Mouse (Mus musculus): ENCODE data around the gene Atp5g2. TPM values are rescaled to one million over a fixed set of nuclear protein-coding genes. Genes with fewer than 3 reads are reported as not detected.

The Atp5g2 gene
- polyA plus RNA-seq (2012; rRNA removed), result 213 and 316 TPM in 2 replicates

DNA sequence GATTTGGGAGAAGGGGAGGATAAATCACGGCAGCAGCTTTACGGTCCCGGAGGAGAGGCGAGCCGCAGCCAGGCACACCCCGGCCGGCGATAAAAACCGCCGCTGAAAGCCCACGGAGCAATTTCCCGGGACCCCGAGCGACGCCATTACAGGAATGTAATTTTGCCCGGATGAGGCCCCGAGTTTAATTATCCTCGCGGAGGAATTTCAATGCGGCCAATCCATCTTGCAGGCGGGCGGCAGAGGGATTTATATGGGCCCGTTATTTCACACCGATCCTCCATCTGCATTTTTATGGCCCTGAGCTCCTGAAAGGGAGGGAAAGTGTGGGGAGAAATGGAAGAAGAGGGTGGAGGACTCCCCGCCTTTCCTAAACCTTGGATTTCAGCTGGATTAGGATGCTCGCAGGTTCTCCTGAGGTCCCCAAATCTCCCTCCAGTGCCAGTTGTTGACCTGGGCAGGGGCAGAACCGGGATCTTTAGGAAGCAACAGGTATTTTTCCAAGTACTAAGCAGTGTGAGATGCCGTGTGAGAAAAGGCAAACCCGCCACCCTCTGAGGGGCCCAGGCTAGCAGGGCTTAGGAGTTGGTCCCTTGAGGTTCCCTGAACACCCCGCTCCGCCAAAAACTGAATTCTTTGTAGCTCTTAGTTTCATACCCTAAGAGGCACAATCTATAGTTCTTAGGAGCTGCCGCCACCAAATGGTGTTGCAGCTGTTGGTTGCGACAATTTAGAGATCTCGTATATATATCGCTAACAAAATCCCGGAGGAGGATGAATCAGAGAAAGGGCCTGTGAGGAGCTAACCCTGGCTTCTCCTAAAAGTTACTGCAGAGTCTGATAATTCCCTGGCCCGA lies at the start of gene Atp5g2:
TSS of gene Atp5g2 (minus strand) at position 138 of the 857 bp plus-strand sequence.
- DNase-seq (ENCODE audit: low read depth), result no peak

DNA sequence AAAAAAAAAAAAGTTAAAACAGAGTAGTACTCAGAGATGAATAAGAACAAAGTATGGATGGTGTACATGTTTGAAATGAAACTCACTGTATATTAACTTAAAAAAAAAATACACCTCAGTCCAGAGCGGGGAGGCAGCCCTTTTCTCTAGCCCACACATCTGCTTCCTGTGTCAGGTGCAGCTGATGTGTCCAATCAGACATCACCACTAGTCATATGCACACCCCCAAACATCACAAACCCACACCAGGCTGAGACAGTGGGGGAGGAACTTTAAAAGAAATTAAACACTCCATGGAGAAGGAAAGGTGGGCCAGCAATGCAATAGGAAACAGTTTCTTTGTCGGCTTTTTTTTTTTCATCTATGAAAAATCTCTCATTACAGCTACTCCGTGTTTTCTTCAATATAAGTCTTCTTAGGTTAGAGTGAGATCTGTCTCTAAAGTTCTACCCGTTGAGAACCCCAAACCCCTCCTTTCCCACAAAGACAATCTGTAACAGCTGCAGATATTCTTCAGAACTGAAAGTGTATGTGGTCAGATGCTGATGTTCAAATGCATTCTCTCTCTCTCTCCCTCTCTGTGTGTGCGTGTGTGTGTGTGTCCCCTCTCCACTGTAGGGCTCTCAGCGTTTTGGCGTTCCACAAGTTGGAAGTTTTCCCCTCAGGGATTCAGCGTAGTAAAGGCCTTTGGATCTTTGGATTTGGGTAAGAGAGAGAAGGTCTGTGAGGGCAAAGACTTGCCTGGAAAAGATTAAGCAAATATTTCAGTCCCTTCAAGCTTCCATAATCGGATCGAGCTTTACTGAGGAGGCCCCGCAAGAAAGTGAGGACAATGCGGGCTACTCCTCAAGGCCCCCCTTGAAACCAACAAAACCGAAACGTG lies 49.1 kb upstream of the Atp5g2 start:
- DNase-seq (ENCODE audit: low read depth), result no peak

DNA sequence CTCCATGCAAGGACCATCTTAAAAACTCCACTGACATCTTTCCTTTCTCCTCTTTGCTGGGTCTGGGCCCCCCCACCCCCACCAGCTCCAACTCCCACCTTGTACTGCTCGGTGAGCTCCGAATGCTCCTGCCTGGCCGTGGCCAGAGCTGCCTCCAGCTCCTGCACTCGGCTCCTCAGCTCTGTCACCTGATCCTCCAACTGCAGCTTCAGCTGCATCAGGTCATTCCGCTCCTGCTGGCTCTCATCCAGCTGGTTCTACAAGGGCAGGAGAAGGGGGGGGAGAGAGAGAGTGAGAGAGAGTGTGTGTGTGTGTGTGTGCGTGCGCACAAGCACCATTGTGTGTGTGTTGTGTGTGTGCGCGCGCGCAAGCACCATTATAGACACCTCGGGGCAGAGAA lies 44.0 kb upstream of the Atp5g2 start:
- no peak for DNase-seq (ENCODE audit: low read depth)

DNA sequence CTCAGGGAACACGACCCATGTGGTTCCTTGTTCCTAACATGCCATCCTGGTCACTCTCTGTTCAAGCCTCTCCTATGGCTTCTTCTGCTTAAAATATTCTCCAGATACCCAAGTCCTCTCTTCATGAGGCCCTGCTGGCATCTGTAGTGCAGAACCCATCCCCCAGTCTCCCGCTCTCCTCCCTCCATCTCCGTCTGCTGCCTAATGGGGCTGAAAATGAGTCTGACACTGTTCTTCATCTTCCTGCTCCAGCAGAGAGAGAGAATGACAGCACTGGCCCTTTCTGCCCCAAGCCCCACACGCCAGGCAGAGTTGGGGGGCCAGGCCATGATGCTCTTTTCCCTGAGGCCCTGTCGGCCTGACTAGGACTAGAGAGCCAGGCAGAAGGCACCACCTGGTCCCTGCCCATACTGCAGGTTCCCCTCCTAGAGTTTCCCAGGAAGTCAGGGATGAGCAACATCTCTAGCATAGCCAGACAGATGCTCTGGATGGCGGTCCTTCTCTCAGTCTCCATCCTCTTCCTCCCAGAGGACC lies 35.7 kb upstream of the Atp5g2 start:
- no peak for DNase-seq (ENCODE audit: low read depth)

DNA sequence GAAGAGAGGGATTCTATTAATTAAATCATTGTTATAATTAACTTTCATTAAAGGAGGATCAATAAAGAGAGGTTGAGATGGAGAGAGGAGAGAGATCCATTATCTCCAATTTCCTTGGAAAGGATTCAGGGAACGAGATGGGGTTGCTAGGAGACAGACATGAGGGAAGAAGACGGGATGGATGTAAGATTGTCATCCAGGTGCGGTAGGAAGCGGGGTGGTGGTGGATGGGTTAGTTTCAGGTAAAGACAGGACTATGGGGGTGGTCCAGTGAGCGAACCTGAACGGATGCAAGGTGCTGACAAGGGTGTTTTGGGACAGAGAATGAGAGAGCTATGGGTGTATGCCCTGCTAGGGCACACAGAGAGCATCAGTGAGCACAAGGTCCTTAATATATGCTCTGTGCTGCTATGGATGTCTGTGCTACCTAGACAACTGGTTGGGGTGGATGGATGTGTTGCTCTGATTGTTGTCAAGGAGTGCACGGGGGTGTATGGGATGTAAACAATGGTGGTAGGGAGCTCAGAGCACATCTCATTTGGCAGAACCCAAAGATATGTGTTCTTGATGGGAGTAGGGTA lies 33.9 kb upstream of the Atp5g2 start:
- no peak for DNase-seq (ENCODE audit: low read depth)

DNA sequence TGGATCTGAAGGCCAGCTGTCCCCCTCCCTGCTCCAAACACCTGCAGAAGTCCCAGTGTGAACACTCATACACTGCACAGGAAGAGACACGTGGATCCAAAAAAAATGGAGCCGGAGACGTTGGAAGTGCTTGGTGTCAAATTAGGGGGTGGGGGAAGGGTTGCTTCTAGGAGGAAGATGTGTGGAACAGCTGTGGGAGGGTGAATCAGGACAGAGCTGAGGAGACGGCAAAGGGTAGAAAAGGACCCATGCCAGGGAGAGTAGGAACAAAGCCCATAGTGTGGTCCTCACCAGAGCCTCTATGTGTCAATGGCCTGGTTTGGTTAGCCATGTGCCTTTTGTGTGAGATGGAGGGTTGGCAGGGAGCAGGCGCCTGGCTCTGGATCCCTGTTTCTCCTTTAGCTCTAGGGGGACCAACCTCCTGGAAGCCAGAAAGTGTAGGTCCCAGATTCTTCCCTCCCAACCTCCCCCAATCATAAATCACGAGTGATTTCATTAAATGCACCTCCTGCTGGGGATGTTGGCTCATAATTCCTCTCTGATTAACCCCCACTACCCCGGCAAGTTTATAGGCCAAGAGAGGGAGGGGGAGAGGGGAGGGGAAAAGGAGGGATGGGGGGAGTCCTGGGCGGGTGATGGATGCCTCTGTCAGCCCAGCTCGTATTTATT lies 33.2 kb upstream of the Atp5g2 start:
- DNase-seq (ENCODE audit: low read depth), result no peak

DNA sequence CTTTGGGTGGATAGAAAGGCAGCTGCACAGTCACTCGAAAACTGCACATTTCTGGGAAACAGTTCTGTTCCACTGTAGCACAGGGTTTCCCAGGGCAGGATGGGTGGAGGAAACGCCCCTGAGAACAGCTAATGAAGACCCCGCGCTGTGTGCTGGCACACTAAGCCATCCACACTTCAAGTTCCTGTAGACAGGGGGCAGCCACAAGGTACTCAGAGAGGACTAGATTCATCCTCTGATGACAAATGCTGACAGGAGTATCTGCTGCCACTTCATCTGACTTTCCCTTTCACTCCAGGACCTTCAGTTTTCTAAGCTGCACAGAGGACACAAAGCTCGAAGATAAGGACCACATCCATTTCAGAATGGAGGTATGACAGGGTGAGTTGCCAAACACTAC lies 32.7 kb upstream of the Atp5g2 start:
- DNase-seq (ENCODE audit: low read depth), result no peak

DNA sequence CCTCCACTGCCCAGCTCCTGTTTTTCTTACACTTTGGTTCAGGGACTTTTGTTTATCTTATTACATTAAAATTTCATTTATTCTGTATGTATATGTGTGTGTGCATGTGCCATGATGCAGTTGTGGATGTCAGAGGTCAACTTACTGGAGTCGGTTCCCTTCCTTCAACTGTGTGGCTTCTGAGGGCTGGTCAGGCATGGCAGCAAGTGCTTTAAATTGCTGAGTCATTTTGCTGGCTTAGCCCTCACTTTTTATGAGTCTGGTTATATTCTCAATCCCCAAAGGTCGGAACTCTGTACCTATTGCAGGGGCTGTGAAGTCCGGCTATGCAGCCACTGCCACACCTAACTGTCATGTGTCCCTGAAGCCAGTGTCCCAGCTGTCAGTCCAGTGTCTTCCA lies 30.8 kb upstream of the Atp5g2 start:
- DNase-seq (ENCODE audit: low read depth), result no peak

DNA sequence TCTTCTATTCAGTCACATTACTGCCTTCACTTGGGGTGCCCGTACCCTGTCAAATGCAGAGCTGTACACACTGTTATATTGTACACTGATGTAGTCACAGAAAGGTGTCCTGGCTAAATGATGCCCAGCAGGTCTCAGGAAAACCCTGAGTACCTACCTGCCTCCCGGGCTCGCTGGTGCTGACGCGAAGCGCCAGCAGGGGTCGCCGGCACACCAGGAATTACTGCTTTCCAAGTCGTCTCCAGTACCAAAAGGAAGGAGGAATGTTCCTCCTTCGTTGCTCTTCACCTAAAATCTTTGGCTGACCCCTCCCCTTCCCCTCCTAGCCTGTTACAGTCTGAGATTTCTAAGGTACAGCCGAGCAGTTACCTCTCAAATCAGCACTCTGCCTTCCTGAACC lies 26.0 kb upstream of the Atp5g2 start:
- no peak for DNase-seq (ENCODE audit: low read depth)

DNA sequence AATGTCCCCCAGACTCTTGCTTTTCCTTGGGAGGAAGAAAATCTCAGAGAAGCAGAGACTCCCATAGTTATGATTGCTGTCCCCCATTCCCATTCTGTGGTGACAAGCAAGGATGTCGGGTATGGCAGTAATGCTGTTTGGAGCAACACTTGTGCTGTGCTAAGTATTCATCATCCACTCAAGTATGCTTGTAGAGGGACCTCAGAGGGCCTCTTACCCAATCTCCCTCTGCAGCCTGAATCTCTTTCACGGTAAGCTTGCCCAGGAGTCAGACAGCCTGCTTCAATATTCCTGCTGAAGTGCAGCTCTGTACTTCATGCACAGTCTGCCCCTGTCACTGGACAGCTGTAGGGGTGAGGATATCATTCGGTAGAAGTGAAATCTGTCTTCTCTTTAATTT lies 24.7 kb upstream of the Atp5g2 start:
- DNase-seq (ENCODE audit: low read depth), result no peak

DNA sequence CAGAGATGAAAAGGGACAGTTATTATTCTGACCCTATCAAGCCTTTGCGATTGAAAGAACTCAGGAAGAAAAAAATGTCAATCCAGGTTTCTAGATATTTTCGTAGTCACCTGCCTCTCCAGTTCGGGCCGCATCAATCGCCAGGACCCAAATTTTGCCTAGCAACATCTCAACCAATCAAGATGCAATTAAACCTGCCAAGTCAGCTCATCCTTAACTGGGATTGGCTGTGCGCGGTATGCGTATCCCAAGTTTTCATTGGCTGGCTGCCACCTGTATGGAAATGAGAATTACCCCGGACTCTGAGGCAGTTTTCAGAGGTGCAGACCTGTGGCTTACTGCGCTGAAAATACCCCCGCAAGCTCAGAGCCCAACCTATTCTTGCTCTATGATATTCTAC lies 21.4 kb upstream of the Atp5g2 start:
- no peak for DNase-seq (ENCODE audit: low read depth)

DNA sequence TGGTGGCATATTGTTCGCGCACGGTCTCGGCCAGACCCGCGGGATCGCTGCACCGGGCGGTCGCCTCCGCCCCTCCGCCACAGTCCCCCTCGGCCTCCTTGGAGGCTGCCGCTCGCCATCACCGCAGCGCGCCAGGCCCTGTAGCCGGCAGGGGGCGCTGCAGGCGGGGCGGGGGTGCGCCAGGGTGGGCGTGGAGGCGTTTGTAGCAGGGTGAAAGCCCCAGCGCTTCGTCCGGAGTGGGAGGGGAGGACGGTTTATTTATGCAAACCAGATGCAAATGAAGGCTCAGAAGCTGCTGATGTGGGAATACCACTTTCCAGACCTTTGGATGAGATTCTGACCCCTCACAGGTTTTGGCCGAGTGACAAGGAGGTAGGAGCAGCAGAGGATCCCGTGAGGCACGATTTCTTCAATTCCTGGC lies 20.8 kb upstream of the Atp5g2 start:
- no peak for DNase-seq (ENCODE audit: low read depth)

DNA sequence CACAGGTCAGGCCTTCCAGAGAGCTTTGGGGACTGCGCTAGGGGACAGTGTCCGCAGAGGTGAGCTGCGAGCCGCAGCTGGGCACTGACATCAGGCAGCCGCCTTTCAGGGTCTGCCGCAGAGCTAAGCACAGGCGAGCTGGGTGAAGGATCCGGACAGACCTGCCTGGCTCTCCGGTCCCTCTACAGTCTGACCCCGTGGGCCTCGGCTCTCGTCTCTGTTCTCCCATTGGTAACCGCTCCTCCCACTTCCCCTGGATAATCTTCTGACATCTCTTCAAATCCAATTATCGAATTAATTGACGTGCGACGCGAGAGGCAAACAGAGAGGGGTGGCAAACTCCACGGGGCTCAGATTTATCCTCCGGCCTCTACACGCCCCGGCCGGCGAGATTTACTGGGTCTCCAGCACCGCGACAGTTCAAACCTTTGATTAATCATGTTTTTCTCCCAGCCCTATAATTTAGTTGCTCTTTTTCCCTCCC lies 20.2 kb upstream of the Atp5g2 start:
- no peak for DNase-seq (ENCODE audit: low read depth)

DNA sequence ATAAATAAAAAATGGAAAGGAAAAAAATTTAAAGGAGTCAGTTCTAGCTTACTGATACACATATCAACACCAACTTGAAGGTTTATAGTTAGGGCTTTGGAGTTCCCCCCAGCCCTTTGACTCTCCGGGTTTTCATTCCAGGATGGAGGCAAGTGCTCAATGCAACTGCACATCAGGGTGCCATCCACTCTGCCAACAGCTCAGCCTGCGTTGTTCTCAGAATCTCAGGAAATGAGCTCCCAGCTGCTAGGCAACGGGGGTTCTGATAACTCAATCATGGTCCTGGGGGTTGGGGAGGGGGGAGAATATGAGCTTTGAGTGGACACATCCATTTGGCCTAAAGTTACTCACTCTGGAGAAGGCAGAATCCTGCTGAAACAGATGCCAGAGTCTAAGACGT lies 13.6 kb upstream of the Atp5g2 start:
- DNase-seq (ENCODE audit: low read depth), result no peak

DNA sequence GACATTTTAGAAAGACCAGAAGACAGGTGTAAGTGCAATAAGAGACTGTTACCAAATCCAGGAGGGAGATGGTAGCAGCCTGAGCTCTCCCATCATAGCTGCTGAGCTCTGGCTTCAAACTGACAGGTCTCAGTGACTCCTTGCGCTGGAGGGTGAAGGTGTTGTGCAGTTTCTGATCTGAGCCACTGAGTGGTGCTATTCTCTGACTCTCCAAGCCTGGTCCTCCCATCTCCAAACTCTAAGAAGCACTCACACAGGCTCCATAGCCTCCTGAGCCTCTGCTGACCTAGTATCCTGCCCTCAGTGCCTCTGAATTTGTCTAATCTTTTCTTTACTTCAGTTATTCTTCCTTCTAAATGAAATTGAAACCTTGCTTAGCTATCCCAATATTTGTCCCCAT lies 11.5 kb upstream of the Atp5g2 start:
- DNase-seq (ENCODE audit: low read depth), result no peak

DNA sequence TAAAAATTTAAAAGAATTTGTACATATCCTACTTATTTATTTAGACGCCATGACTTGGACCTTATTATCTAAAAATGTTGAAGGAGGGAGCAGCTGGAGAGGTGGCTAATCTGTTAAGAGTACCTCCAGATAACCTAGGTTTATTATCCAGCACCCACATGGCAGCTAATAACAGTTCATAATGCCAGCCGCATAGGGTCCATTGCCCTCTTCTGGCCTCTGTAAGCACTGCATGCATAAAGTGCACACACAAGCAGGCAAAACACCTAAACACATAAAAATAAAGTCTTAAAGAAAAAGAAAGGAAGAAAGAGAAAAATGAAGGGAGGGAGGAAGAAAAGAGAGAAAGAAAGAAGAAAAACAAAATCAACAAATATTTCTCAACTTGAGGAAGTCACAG lies 4.2 kb upstream of the Atp5g2 start:
- DNase-seq (ENCODE audit: low read depth), result no peak

DNA sequence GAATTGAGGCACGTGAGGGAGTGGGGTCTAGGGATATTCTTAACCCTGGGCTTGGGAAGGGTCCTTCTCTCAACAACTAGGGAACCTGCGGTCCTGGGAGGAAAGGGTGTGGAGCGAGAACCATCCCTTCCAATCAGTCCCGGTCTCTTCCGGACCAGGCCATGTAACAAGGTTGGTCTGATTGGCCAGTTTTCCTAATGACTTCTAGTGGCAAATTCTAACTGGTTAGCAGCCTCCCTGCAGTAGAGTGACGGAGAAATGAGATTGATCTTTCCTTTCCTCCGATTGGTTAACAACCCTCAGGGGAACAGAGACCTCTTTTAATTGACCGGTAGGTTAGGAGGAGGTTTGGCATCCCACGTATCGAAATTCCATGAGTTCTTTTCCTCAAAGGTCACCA lies 1.4 kb upstream of the Atp5g2 start:
- no peak for DNase-seq (ENCODE audit: low read depth)

DNA sequence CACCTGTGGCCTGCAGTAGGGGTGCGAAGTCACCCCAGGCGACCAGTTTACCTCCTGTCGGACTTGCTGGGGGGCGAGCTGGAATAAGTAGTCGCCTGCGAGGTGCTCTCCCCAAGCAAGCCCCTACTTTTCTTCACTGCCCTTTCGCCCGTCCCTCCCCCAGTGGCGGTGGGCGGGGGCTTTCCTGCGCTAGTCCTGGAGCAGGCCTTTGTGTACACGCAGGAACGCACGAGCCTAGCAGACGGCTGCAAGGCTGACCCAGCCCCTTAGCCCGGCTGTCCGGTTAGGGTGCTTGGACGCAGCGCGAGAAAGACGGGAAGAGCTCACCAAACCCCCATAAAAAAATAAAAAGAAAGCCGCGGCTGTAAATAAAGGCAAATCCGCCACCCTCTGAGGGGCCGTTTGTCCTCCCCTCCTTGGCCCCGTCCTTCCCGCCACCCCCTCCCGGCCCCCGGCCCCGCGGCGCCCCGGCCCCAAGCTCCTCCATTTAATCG lies 384 bp downstream of the Atp5g2 start:
- DNase-seq (ENCODE audit: low read depth), result no peak

DNA sequence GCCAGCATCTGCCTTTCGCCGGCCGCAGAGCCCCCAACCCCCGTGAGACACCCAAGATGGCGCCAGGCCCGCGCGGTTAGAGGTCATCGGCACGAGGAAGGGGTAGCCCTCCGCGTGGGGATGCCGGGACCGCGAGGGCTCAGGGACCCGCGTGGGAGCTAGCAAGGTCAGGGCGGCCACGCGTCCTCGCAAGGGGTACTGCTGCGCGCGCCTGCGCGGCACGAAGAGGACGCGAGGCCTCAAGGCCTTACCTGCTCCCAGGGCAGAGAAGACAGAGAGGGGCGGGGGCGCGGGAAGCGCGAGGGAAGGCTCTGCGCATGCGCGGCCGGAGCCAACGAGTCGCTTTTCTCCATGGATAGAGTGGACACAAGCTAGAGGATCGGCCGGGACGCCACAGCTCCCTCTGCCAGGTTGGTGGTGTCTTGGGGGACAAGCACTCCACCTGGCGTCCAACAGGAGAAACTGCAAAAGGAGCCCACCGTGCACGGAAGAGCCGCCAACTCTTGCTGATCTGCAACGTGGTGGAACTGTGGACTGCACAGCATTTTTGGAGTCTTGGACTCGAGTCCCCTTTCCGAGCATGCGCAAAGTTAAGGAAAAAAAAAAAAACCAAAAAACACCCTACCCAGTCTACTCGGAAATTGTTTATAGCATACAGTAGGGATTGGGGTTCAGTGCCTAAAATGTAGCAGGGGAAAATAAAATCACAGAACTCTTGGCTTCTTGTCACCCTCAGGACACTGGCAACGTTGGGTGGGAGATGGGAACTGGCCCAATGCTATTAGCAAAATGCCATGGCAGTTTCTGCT lies 1.2 kb downstream of the Atp5g2 start:
- DNase-seq (ENCODE audit: low read depth), result no peak

DNA sequence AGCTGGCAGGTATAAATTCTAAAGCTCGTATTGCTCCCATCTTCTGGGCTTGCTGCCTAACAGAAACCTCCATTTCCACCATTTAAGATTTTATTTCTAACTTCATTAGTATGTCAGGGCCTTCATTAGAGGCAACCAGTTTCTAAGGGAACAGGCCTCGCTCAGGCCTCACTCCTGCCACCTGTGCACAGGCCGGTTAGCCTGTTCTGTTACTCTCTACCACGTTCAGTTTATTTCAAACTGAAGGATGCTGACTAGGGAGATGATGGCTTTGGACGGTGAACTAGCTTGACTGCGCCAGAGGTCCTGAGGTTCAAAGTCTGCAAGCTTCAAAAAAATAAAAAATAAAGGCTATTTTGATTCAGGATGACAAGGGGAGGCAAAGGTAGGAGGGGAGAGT lies 1.9 kb downstream of the Atp5g2 start:
- no peak for DNase-seq (ENCODE audit: low read depth)

DNA sequence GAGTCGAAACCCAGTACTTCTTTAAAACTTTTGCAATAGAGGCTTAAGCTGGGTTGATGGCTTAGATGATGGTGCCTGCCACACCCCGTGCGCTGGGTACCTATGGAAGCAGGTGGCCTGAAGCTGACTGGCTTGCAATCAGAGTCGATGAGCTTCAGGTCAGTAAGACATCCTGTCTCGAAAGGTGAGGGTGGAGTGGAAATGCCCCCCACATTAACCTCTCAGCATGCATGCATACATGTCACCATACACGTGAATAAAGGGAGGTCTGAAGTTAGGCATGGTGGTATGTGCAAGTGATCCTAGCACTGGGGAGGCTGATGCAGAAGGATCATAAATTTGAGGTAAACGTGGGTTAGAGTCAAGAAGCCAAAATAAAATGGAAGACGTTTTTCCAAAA lies 2.6 kb downstream of the Atp5g2 start:
- DNase-seq (ENCODE audit: low read depth), result no peak

Data from gonadal fat pad, adult 2 months (tissue).